Mouse (Mus musculus) brown adipose tissue, adult 24 weeks (tissue): ENCODE results near the gene Dcaf17. TPM values are rescaled to one million over a fixed set of nuclear protein-coding genes. Genes with fewer than 3 reads are reported as not detected.
A peak's percentile ranks its signal among the peaks of the same experiment; 100 is the strongest.

Experiments
- H3K27ac ChIP-seq: fragments of 200-500 bp; replicated peaks from 2 replicates; pipeline ENCODE4 v1.5.1; 2012; ENCODE audit warnings: low read depth, mild to moderate bottlenecking, low read length
- H3K4me1 ChIP-seq: fragments of 200-500 bp; 2 replicates; pipeline ENCODE4 v1.6.1; 2012; ENCODE audit warnings: low read length, mixed read lengths; ENCODE audit not compliant: control insufficient read depth, insufficient read depth, insufficient read length
- H3K4me3 ChIP-seq: fragments of 200-500 bp; 2 replicates; pipeline ENCODE4 v1.5.1; 2012; ENCODE audit warnings: low read depth, mild to moderate bottlenecking, low read length, moderate library complexity; ENCODE audit not compliant: insufficient read depth
- polyA plus RNA-seq: library from polyadenylated mRNA; stranded (reverse); fragments of >200 nt; gene quantifications from 2 replicates; pipeline ENCODE4 v1.2.4, GENCODE M21; 2012; ENCODE audit not compliant: missing spikeins, insufficient read depth, insufficient read length

Dcaf17 gene
- 5.5 and 6.5 TPM in 2 replicates for polyA plus RNA-seq

GRCm38 (mm10) chr2:71055300-71056114, at the start of gene Dcaf17, which contains the start of gene Mettl8:
Gene Dcaf17, plus strand, starts transcription at chr2:71055328.
Gene Mettl8, minus strand, starts transcription at chr2:71055583.
- Histone ChIP-seq H3K4me3 (peak within 1 kb of the TSS; percentile 99), H3K4me1 (no peaks in the 10 kb centered on the region), H3K27ac (peak within 1 kb of the TSS; percentile 89)

DNA sequence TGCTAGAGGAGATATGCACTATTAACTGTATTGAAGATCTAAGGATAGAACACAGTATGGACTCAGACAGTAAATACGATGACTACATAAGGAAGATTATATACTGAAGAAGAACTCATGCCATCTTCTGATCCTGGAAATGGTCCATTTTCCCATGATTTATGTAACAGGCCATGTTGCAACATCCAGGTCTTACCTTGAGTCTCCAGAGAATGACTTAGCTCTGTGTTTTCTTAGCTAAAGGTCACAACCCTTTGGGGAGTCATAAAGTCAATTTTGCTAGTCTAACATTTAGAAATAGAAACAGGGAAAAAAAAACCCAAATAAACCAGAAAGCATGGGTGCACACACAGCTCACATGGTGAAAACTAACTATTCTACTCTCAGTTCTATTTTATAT, 43.3 kb upstream of the Dcaf17 start:
- Histone ChIP-seq H3K4me3 (no peak overlapping the region), H3K4me1 (no peaks in the 10 kb centered on the region)

GRCm38 (mm10) chr2:71013521-71013920, 41.6 kb upstream of the Dcaf17 start:
- Histone ChIP-seq H3K27ac (no peak overlapping the region), H3K4me3 (no peak overlapping the region), H3K4me1 (no peaks in the 10 kb centered on the region)

More for the DNA sequence above, 43.3 kb upstream of the Dcaf17 start:
- no peak overlapping the region for H3K27ac ChIP-seq

- Histone ChIP-seq H3K4me1 (no peaks in the 10 kb centered on the region), H3K27ac (no peak overlapping the region), H3K4me3 (no peak overlapping the region)
Observed at GRCm38 (mm10) chr2:71019277-71019676, 35.9 kb upstream of the Dcaf17 start.

DNA sequence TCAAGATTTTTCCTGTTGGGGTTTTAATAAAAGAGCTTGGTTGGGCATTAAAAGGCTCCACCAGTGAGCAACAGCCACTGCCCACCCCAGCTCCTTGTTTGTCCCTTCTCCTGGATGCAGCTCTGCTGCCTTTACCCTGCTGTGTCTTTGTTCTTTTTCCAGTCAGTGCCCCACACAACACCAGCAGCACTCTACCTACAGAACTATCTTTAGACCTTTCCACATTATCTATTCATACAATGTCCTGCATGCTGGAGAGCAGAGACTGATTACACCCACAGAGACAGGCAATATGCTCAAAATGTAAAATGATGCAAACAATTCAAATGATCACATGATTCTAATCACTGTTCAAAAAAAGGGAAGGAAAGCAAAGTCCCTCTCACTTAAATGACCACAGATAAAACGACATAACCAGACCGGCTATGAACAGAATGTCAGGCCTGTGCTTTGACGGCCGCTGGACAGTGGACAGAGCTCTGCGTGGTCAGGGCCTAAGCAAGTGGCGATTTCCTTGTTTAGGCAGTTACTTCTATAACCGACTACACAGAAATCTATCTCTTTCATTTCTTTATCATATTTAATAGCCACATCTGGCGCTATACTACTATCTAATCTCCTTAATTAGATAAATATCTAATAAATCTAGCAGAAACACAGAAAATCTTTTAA, 35.3 kb upstream of the Dcaf17 start:
- no peak overlapping the region for H3K4me3 ChIP-seq
- no peak overlapping the region for H3K27ac ChIP-seq
- no peaks in the 10 kb centered on the region for H3K4me1 ChIP-seq

DNA sequence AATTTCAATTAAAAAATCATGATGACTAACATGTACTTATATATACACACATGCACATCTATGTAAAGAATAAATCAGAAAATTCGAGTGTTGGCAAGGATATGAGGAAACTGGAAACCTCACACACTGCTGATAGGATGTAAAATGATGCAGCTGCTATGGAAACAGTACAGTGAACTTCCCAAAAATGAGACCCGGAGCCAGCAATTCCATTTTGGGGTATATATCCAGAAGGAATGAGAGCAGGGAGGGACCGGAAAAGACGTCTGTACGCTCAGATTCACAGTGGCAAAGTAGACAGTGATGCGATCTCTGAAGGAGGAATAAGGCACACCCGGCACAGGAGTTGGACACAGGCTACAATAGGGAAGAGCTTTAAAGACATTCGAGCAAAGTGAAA, 34.5 kb upstream of the Dcaf17 start:
- Histone ChIP-seq H3K4me1 (no peaks in the 10 kb centered on the region), H3K4me3 (no peak overlapping the region), H3K27ac (no peak overlapping the region)

GRCm38 (mm10) chr2:71022991-71023390, 32.1 kb upstream of the Dcaf17 start:
- no peak overlapping the region for H3K27ac ChIP-seq
- no peak overlapping the region for H3K4me3 ChIP-seq
- H3K4me1 ChIP-seq, result no peaks in the 10 kb centered on the region

DNA sequence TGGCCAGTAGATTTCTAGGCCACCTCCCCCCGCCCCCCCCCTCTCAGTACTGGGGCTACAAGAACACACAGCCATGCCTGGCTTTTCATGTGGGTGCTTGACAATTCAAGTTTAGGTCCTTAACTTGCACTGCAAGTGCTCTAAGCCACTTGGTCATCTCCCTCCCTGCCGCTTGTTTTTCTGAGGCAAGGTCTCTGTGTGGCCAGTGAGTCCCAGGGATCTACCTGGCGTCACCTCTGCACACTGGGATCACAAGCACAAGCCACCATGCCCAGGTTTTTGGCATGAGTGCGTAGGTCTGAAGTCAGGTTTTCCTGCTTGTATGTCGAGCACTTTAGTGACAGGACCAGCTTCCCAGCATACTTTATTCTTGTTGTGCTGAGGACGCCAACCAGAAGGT, 31.1 kb upstream of the Dcaf17 start:
- Histone ChIP-seq H3K4me1 (no peaks in the 10 kb centered on the region), H3K27ac (no peak overlapping the region), H3K4me3 (no peak overlapping the region)

DNA sequence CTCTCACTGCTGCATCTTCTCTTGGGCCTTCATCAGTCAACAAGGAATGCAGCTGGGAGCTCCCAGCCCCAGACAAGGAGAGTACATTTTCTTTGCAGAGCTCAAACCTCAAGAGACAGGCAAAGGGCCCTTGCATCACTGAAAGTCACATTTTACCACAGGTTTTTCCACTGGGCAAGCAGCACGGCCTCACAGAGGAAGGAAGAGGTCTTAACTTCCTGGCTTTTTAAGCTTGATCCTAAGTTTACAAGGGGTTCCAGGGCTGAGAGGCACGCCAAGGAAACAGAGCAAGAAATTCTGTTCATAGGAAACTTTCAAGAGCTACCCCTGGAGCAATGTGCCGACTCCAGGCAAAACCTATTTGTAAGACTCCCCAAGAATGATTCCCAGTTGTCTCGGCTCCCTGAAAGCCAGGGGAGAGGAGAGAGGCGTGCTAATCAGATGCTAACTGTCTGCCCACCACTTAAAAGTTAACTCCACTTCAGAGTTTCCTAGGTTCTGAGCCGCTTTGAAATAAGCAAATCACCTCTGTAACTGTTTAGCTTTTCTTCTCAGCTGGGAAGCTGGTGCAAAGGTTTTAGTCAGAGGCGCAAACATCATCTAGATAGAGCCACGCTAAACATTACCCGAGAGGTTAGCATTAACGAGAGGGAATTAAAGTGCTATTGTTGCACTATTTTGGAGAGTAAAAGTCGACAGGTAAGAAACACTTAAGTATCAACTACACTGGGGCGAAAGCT, 29.4 kb upstream of the Dcaf17 start:
- Histone ChIP-seq H3K4me1 (no peaks in the 10 kb centered on the region), H3K4me3 (no peak overlapping the region), H3K27ac (no peak overlapping the region)

GRCm38 (mm10) chr2:71026787-71027186, 28.3 kb upstream of the Dcaf17 start:
- no peak overlapping the region for H3K4me3 ChIP-seq
- no peaks in the 10 kb centered on the region for H3K4me1 ChIP-seq
- no peak overlapping the region for H3K27ac ChIP-seq

GRCm38 (mm10) chr2:71027631-71028030, 27.5 kb upstream of the Dcaf17 start:
- H3K4me1 ChIP-seq, result no peaks in the 10 kb centered on the region
- no peak overlapping the region for H3K27ac ChIP-seq
- no peak overlapping the region for H3K4me3 ChIP-seq

DNA sequence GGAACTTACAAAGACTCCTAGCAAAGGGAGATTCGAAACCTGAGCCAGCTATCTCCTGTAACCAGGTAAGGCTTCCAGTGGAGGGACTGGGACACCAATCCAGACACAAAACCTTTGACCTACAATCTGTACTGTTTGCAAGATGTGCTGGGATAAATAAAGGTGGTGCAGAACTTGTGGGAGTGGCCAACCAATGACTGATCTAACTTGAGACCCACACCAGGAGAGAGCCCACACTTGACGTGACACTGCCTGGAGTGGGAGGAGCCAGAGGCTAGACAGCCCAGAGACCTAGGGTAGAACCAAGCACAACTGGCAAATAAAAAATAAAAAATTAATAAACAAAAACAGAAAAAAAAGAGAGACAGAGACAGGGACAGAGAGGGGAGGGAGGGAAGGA, 24.5 kb upstream of the Dcaf17 start:
- H3K4me1 ChIP-seq, result no peaks in the 10 kb centered on the region
- no peak overlapping the region for H3K27ac ChIP-seq
- H3K4me3 ChIP-seq, result no peak overlapping the region

GRCm38 (mm10) chr2:71031973-71032794, 22.9 kb upstream of the Dcaf17 start:
- Histone ChIP-seq H3K4me3 (no peak overlapping the region), H3K4me1 (no peaks in the 10 kb centered on the region), H3K27ac (no peak overlapping the region)

DNA sequence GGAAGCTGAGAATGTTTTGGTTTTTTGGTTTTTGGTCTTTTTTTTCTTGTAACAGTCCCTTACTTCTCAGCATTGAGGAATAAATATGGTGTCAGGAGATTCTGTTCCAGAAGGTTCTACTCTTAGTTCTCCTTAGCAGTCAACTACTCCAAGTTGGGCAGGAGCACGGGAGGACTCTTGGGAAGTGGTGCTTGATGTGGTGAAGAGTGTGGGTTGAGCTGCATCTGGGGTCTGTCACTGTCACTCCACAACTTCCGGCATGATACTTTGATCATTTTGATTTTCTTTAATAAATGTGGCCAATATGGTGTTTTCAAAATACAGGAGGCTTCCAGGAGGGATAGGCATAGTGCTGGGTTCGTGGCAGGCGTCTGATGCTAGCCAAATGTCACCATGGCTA, 22.1 kb upstream of the Dcaf17 start:
- no peak overlapping the region for H3K4me3 ChIP-seq
- H3K27ac ChIP-seq, result no peak overlapping the region
- no peaks in the 10 kb centered on the region for H3K4me1 ChIP-seq
